Comparison of ENCODE assay signal across 8 mouse cellular contexts in genomic region chr5:146905486-146906172, GRCm38 (mm10). TPM values are rescaled to one million over a fixed set of nuclear protein-coding genes. Genes with fewer than 3 reads are reported as not detected.
DNase-seq lines count a peak whose midpoint lies in the region; ATAC-seq and TF ChIP-seq lines count a peak whose summit lies in the region.

No protein-coding gene starts in this region.

- ATAC-seq in G1E (ENCODE audit: extremely low read depth, insufficient number of reproducible peaks, low FRiP score, poor library complexity, severe bottlenecking) = no peak
- ATAC-seq in cerebellum, adult (ENCODE audit: insufficient number of reproducible peaks, low FRiP score, low TSS enrichment) = peak; percentile 56; the same call in 1 of the 2 replicates
- ATAC-seq in forebrain, embryonic 12.5 days (ENCODE audit: low FRiP score) = peak; percentile 62; the same call in 1 of the 2 replicates
- ATAC-seq in lung, embryonic 15.5 days (ENCODE audit: borderline replicate concordance, extremely low read depth, low FRiP score, low TSS enrichment) = peak; percentile 32; the same call in 1 of the 2 replicates

- peak; percentile 76 for TF ChIP-seq CTCF in G1E (IDR thresholded peaks at IDR 0.05; ENCODE audit: low read depth, low read length)
- peak; percentile 54; the same call in 1 of the 2 replicates for TF ChIP-seq CTCF in olfactory bulb, adult 2 months (IDR thresholded peaks at IDR 0.05; ENCODE audit: insufficient read depth, low read depth, low read length)

- no peaks in the 10 kb centered on the region for H3K36me3 ChIP-seq in G1E (replicated peaks)
- H3K36me3 ChIP-seq in forebrain, embryonic 12.5 days (replicated peaks) = no peaks in the 10 kb centered on the region
- H3K36me3 ChIP-seq in lung, embryonic 15.5 days = no peaks in the 10 kb centered on the region

- H3K9me3 ChIP-seq in G1E (replicated peaks) = no peaks in the 10 kb centered on the region
- no peaks in the 10 kb centered on the region for H3K9me3 ChIP-seq in forebrain, embryonic 12.5 days
- no peaks in the 10 kb centered on the region for H3K9me3 ChIP-seq in lung, embryonic 15.5 days

- H3K27ac ChIP-seq in forebrain, embryonic 12.5 days = no peak overlapping the region
- no peak overlapping the region for H3K27ac ChIP-seq in lung, embryonic 15.5 days
- H3K27ac ChIP-seq in olfactory bulb, adult 2 months (ENCODE audit: insufficient read depth, low read depth, low read length) = no peak overlapping the region

- no peak overlapping the region; the same call in 1 of the 2 replicates for H3K4me3 ChIP-seq in G1E (ENCODE audit: low read depth, low read length)
- no peak overlapping the region for H3K4me3 ChIP-seq in forebrain, embryonic 12.5 days (replicated peaks)
- H3K4me3 ChIP-seq in lung, embryonic 15.5 days = no peak overlapping the region
- no peak overlapping the region for H3K4me3 ChIP-seq in olfactory bulb, adult 2 months (ENCODE audit: insufficient read depth, low read depth, low read length)

- peaks cover 10% of the 10 kb centered on the region; the same call in 1 of the 2 replicates for H3K27me3 ChIP-seq in G1E (ENCODE audit: insufficient read depth, low read length)
- peaks cover 12% of the 10 kb centered on the region for H3K27me3 ChIP-seq in forebrain, embryonic 12.5 days
- H3K27me3 ChIP-seq in lung, embryonic 15.5 days = peaks cover 7% of the 10 kb centered on the region; the same call in 1 of the 2 replicates

- peak overlapping the region; percentile 21 for H3K4me2 ChIP-seq in forebrain, embryonic 12.5 days
- peak overlapping the region; percentile 30 for H3K4me2 ChIP-seq in lung, embryonic 15.5 days

- H3K9ac ChIP-seq in forebrain, embryonic 12.5 days = no peak overlapping the region
- no peak overlapping the region for H3K9ac ChIP-seq in lung, embryonic 15.5 days

- peaks cover 25% of the 10 kb centered on the region for H3K4me1 ChIP-seq in G1E (ENCODE audit: insufficient read depth, low read depth, low read length)
- H3K4me1 ChIP-seq in forebrain, embryonic 12.5 days = peaks cover 3% of the 10 kb centered on the region; the same call in 1 of the 2 replicates
- H3K4me1 ChIP-seq in lung, embryonic 15.5 days = peaks cover 6% of the 10 kb centered on the region
- H3K4me1 ChIP-seq in olfactory bulb, adult 2 months (ENCODE audit: control insufficient read depth, insufficient read depth, low read length) = 0 out of 2 replicates have a peak, but pooled peaks cover 2% of the 10 kb centered on the region

- WGBS in forebrain, embryonic 12.5 days = 28% methylated on average over 14 of the region's 14 CpGs
- 22% methylated on average over 14 of the region's 14 CpGs for WGBS in lung, embryonic 15.5 days
- 26% methylated on average over 14 of the region's 14 CpGs for WGBS in olfactory bulb, adult 2 months

- TF ChIP-seq POLR2A in olfactory bulb, adult 2 months (IDR thresholded peaks at IDR 0.05; ENCODE audit: insufficient read depth, low read depth, low read length) = no peak

- intact Hi-C loops in heart, postnatal 10 days (cut with DNase I) = loop anchor here (2.0 kb wide), 2 partner anchors 61 to 413 kb away; partner anchors contain the start of gene Rasl11a

- peak; percentile 63 for DNase-seq in G1E (ENCODE audit: low spot score)
- DNase-seq in heart, postnatal 10 days = peak; percentile 74 to 87
- DNase-seq in kidney, postnatal 4 days = peak; percentile 91 to 94
- peak; percentile 79 for DNase-seq in thymus, postnatal 0 days (ENCODE audit: low spot score)

RNA-seq across cellular contexts. Expression of gene Gtf3a, which starts 42.8 kb away (rescaled TPM):
- 172 and 200 TPM in 2 replicates for total RNA-seq in G1E (2014; fragmentation: Nextera tagmentation)
- total RNA-seq in G1E (2017) = 193 and 222 TPM in 2 replicates
- polyA plus RNA-seq in G1E (2012) = 214 and 270 TPM in 2 replicates
- polyA plus RNA-seq in forebrain, embryonic 12.5 days (2016; fragmentation: Nextera tagmentation; extraction: Ambion mirVana) = 107 and 114 TPM in 2 replicates
- 10 to 100 TPM; 23.3 to 27.7 TPM for total RNA-seq in heart, postnatal 10 days (2021)
- 128 and 133 TPM in 2 replicates for polyA plus RNA-seq in lung, embryonic 15.5 days (2015; fragmentation: Nextera tagmentation; extraction: Ambion mirVana)
- polyA plus RNA-seq in olfactory bulb, adult 2 months (2012; ENCODE audit: insufficient read depth, insufficient read length, low replicate concordance, missing spikeins) = not detected in 2 replicates
- polyA plus RNA-seq in thymus, postnatal 0 days (2015; fragmentation: Nextera tagmentation; extraction: Ambion mirVana) = 150 and 156 TPM in 2 replicates

RNA-seq across cellular contexts. Expression of gene Mtif3, which starts 58.0 kb away (rescaled TPM):
- total RNA-seq in G1E (2014; fragmentation: Nextera tagmentation) (11.5 and 14.4 TPM in 2 replicates), G1E (2017) (27.5 and 28.9 TPM in 2 replicates)
- 4.8 and 7.6 TPM in 2 replicates for polyA plus RNA-seq in G1E (2012)
- polyA plus RNA-seq in forebrain, embryonic 12.5 days (2016; fragmentation: Nextera tagmentation; extraction: Ambion mirVana) = 18.8 and 22.3 TPM in 2 replicates
- 10 to 100 TPM; 19.6 to 20.3 TPM for total RNA-seq in heart, postnatal 10 days (2021)
- 19.3 and 20.1 TPM in 2 replicates for polyA plus RNA-seq in lung, embryonic 15.5 days (2015; fragmentation: Nextera tagmentation; extraction: Ambion mirVana)
- 144 TPM in 1 of 2 replicates, not detected in the other for polyA plus RNA-seq in olfactory bulb, adult 2 months (2012; ENCODE audit: insufficient read depth, insufficient read length, low replicate concordance, missing spikeins)
- 28.4 and 31.3 TPM in 2 replicates for polyA plus RNA-seq in thymus, postnatal 0 days (2015; fragmentation: Nextera tagmentation; extraction: Ambion mirVana)
